1 mouse cellular context compared by ENCODE assay signal in the genomic region with DNA sequence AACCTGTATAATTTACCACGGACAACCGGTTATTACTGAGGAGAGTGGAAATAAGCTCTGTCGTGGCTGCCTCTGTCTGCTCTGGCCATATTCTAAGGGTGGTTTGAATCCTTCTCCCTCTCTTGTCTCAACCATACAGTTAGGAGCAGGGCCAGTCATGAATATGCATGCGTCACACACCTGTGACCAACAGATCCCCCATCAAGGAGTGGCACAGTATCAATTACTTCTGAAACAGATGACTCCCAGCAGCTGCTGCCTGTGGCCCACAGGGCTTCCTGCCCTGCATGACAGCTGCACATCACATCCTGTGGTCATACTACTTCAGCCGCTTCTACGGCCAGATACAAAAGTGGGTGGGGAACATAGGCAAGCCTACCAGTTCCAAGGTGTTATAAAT.
TF ChIP-seq lines count a peak whose summit lies in the region.

No protein-coding gene starts in this region.

TF ChIP-seq in myocyte, 11 proteins besides CTCF, POLR2A, EP300 and RAD21:
- TF ChIP-seq MYOG (IDR thresholded peaks at IDR 0.05; ENCODE audit: control insufficient read depth in 1 of 3, insufficient read depth in 1 of 3, insufficient read length in 2 of 3, low read depth in 2 of 3) (peak; percentile 100), TCF3 (IDR thresholded peaks at IDR 0.05; ENCODE audit: insufficient read length, low read depth) (peak; percentile 98), POLR2AphosphoS2 (IDR thresholded peaks at IDR 0.05; ENCODE audit: insufficient read length, low read depth) (no peak), REST (IDR thresholded peaks at IDR 0.05; ENCODE audit: insufficient read depth, insufficient read length) (no peak), TCF12 (IDR thresholded peaks at IDR 0.05; ENCODE audit: insufficient read depth, poor library complexity, severe bottlenecking) (peak; percentile 99), MYOD1 (IDR thresholded peaks at IDR 0.05; ENCODE audit: control insufficient read depth in 1 of 3, insufficient read length in 2 of 3, low read depth in 2 of 3) (peak; percentile 92 to 100 (median 99))
